Mouse (Mus musculus): ENCODE data around the gene C2cd4c. TPM values are rescaled to one million over a fixed set of nuclear protein-coding genes. Genes with fewer than 3 reads are reported as not detected.

Gene C2cd4c
- polyA plus RNA-seq, 1 experiment from 2014 or later = not detected

- WGBS = 88% methylated on average over 5 of the region's 5 CpGs
- H3K36me3 ChIP-seq (ENCODE audit: insufficient read depth) = no peaks in the 10 kb centered on the region
- no peak for DNase-seq
- H3K9me3 ChIP-seq (ENCODE audit: low read depth, low read length) = no peaks in the 10 kb centered on the region
- H3K4me2 ChIP-seq = no peak overlapping the region
- no peak for ATAC-seq (ENCODE audit: insufficient read depth)
- TF ChIP-seq CTCF (IDR thresholded peaks at IDR 0.05; ENCODE audit: low read depth) = no peak
- no peaks in the 10 kb centered on the region for H3K27me3 ChIP-seq (ENCODE audit: insufficient read depth, low read length)
- no peak overlapping the region for H3K27ac ChIP-seq (ENCODE audit: low read depth)
- no peaks in the 10 kb centered on the region for H3K4me1 ChIP-seq (ENCODE audit: insufficient read depth)
- no peak overlapping the region for H3K9ac ChIP-seq
- no peak overlapping the region for H3K4me3 ChIP-seq (ENCODE audit: low read depth, low read length)
Observed at GRCm38 (mm10) chr10:79585723-79586122, 28.1 kb downstream of the C2cd4c start.

- no peak overlapping the region for H3K4me3 ChIP-seq (ENCODE audit: low read depth, low read length)
- no peak overlapping the region for H3K9ac ChIP-seq
- no peaks in the 10 kb centered on the region for H3K27me3 ChIP-seq (ENCODE audit: insufficient read depth, low read length)
- TF ChIP-seq CTCF (IDR thresholded peaks at IDR 0.05; ENCODE audit: low read depth) = no peak
- no peak for ATAC-seq (ENCODE audit: insufficient read depth)
- no peak overlapping the region for H3K4me2 ChIP-seq
- no peaks in the 10 kb centered on the region for H3K9me3 ChIP-seq (ENCODE audit: low read depth, low read length)
- no peaks in the 10 kb centered on the region for H3K4me1 ChIP-seq (ENCODE audit: insufficient read depth)
- no peak overlapping the region for H3K27ac ChIP-seq (ENCODE audit: low read depth)
- 85% methylated on average over 6 of the region's 6 CpGs for WGBS
- no peak for DNase-seq
- no peaks in the 10 kb centered on the region for H3K36me3 ChIP-seq (ENCODE audit: insufficient read depth)
Observed at GRCm38 (mm10) chr10:79585136-79585535, 28.7 kb downstream of the C2cd4c start.

- ATAC-seq (ENCODE audit: insufficient read depth) (no peak), DNase-seq (no peak)
- Histone ChIP-seq H3K27ac (ENCODE audit: low read depth) (no peak overlapping the region), H3K4me2 (no peak overlapping the region), H3K4me1 (ENCODE audit: insufficient read depth) (no peaks in the 10 kb centered on the region), H3K9ac (no peak overlapping the region), H3K4me3 (ENCODE audit: low read depth, low read length) (no peak overlapping the region), H3K27me3 (ENCODE audit: insufficient read depth, low read length) (no peaks in the 10 kb centered on the region), H3K36me3 (ENCODE audit: insufficient read depth) (no peaks in the 10 kb centered on the region), H3K9me3 (ENCODE audit: low read depth, low read length) (no peaks in the 10 kb centered on the region)
- WGBS = 70% methylated on average over 9 of the region's 9 CpGs
- TF ChIP-seq CTCF (IDR thresholded peaks at IDR 0.05; ENCODE audit: low read depth) = no peak
Observed at GRCm38 (mm10) chr10:79584426-79584825, 29.4 kb downstream of the C2cd4c start.

- ATAC-seq (ENCODE audit: insufficient read depth) = no peak
- H3K27me3 ChIP-seq (ENCODE audit: insufficient read depth, low read length) = no peaks in the 10 kb centered on the region
- H3K9me3 ChIP-seq (ENCODE audit: low read depth, low read length) = no peaks in the 10 kb centered on the region
- no peak for DNase-seq
- no peak overlapping the region for H3K9ac ChIP-seq
- no peak overlapping the region for H3K27ac ChIP-seq (ENCODE audit: low read depth)
- no peak overlapping the region for H3K4me2 ChIP-seq
- H3K36me3 ChIP-seq (ENCODE audit: insufficient read depth) = no peaks in the 10 kb centered on the region
- H3K4me1 ChIP-seq (ENCODE audit: insufficient read depth) = no peaks in the 10 kb centered on the region
- WGBS = 44% methylated on average over 7 of the region's 7 CpGs
- no peak overlapping the region for H3K4me3 ChIP-seq (ENCODE audit: low read depth, low read length)
- no peak for TF ChIP-seq CTCF (IDR thresholded peaks at IDR 0.05; ENCODE audit: low read depth)
Observed at GRCm38 (mm10) chr10:79584021-79584420, 29.8 kb downstream of the C2cd4c start.

- Histone ChIP-seq H3K9me3 (ENCODE audit: low read depth, low read length) (no peaks in the 10 kb centered on the region), H3K4me3 (ENCODE audit: low read depth, low read length) (no peak overlapping the region), H3K4me1 (ENCODE audit: insufficient read depth) (no peaks in the 10 kb centered on the region), H3K27ac (ENCODE audit: low read depth) (no peak overlapping the region), H3K9ac (no peak overlapping the region), H3K36me3 (ENCODE audit: insufficient read depth) (no peaks in the 10 kb centered on the region), H3K4me2 (no peak overlapping the region), H3K27me3 (ENCODE audit: insufficient read depth, low read length) (no peaks in the 10 kb centered on the region)
- no peak for TF ChIP-seq CTCF (IDR thresholded peaks at IDR 0.05; ENCODE audit: low read depth)
- WGBS = 77% methylated on average over 8 of the region's 8 CpGs
- ATAC-seq (ENCODE audit: insufficient read depth) (no peak), DNase-seq (no peak)
Observed at GRCm38 (mm10) chr10:79581501-79581900, 32.3 kb downstream of the C2cd4c start.

GRCm38 (mm10) chr10:79580811-79581210, 33.0 kb downstream of the C2cd4c start:
- DNase-seq (peak; percentile 72), ATAC-seq (ENCODE audit: insufficient read depth) (no peak)
- H3K36me3 ChIP-seq (ENCODE audit: insufficient read depth) = no peaks in the 10 kb centered on the region
- no peaks in the 10 kb centered on the region for H3K9me3 ChIP-seq (ENCODE audit: low read depth, low read length)
- no peak overlapping the region for H3K27ac ChIP-seq (ENCODE audit: low read depth)
- H3K9ac ChIP-seq = no peak overlapping the region
- no peak overlapping the region for H3K4me3 ChIP-seq (ENCODE audit: low read depth, low read length)
- H3K4me1 ChIP-seq (ENCODE audit: insufficient read depth) = no peaks in the 10 kb centered on the region
- peak; percentile 60 for TF ChIP-seq CTCF (IDR thresholded peaks at IDR 0.05; ENCODE audit: low read depth)
- H3K27me3 ChIP-seq (ENCODE audit: insufficient read depth, low read length) = no peaks in the 10 kb centered on the region
- WGBS = 39% methylated on average over 6 of the region's 6 CpGs
- H3K4me2 ChIP-seq = no peak overlapping the region

- WGBS = 70% methylated on average over 7 of the region's 7 CpGs
- Histone ChIP-seq H3K27ac (ENCODE audit: low read depth) (no peak overlapping the region), H3K9me3 (ENCODE audit: low read depth, low read length) (no peaks in the 10 kb centered on the region), H3K27me3 (ENCODE audit: insufficient read depth, low read length) (no peaks in the 10 kb centered on the region), H3K36me3 (ENCODE audit: insufficient read depth) (no peaks in the 10 kb centered on the region), H3K4me3 (ENCODE audit: low read depth, low read length) (no peak overlapping the region), H3K4me1 (ENCODE audit: insufficient read depth) (no peaks in the 10 kb centered on the region), H3K9ac (no peak overlapping the region), H3K4me2 (no peak overlapping the region)
- DNase-seq (no peak), ATAC-seq (ENCODE audit: insufficient read depth) (no peak)
- no peak for TF ChIP-seq CTCF (IDR thresholded peaks at IDR 0.05; ENCODE audit: low read depth)
Observed at GRCm38 (mm10) chr10:79580356-79580755, 33.5 kb downstream of the C2cd4c start.

GRCm38 (mm10) chr10:79579781-79580180, 34.0 kb downstream of the C2cd4c start:
- 71% methylated on average over 12 of the region's 12 CpGs for WGBS
- TF ChIP-seq CTCF (IDR thresholded peaks at IDR 0.05; ENCODE audit: low read depth) = no peak
- no peak for DNase-seq

More at GRCm38 (mm10) chr10:79579781-79580180, 34.0 kb downstream of the C2cd4c start:
- no peaks in the 10 kb centered on the region for H3K4me1 ChIP-seq (ENCODE audit: insufficient read depth)
- H3K4me2 ChIP-seq = no peak overlapping the region
- no peaks in the 10 kb centered on the region for H3K36me3 ChIP-seq (ENCODE audit: insufficient read depth)
- no peak for ATAC-seq (ENCODE audit: insufficient read depth)
- H3K4me3 ChIP-seq (ENCODE audit: low read depth, low read length) = no peak overlapping the region
- no peak overlapping the region for H3K27ac ChIP-seq (ENCODE audit: low read depth)
- H3K9ac ChIP-seq = no peak overlapping the region
- no peaks in the 10 kb centered on the region for H3K27me3 ChIP-seq (ENCODE audit: insufficient read depth, low read length)
- no peaks in the 10 kb centered on the region for H3K9me3 ChIP-seq (ENCODE audit: low read depth, low read length)

All from lung, embryonic 14.5 days (tissue).